Mouse (Mus musculus) hindbrain, embryonic 16.5 days (tissue): Measurements from ENCODE around the gene Tecpr2. TPM values are rescaled to one million over a fixed set of nuclear protein-coding genes. Genes with fewer than 3 reads are reported as not detected.

Experiments
- ATAC-seq: fragments of 200-750 bp; cut with Nextera tagmentation; 2 replicates; pipeline ENCODE4 v1.8.0; 2017; ENCODE audit warnings: moderate TSS enrichment, moderate library complexity
- H3K27ac ChIP-seq: fragments of 300-500 bp; sonication (generic); 2 replicates; pipeline ENCODE4 v1.5.1; 2014; ENCODE audit warnings: low read depth, mild to moderate bottlenecking, control low read depth, low read length, moderate library complexity
- H3K27me3 ChIP-seq: fragments of 300-500 bp; sonication (generic); replicated peaks from 2 replicates; pipeline ENCODE4 v1.6.1; 2014; ENCODE audit warnings: low read length; ENCODE audit not compliant: control insufficient read depth, insufficient read depth
- H3K36me3 ChIP-seq: fragments of 300-500 bp; sonication (generic); 2 replicates; pipeline ENCODE4 v1.6.1; 2014; ENCODE audit warnings: mild to moderate bottlenecking, low read length, moderate library complexity, mixed read lengths; ENCODE audit not compliant: control insufficient read depth, insufficient read depth
- H3K4me1 ChIP-seq: fragments of 300-500 bp; sonication (generic); 2 replicates; pipeline ENCODE4 v1.6.1; 2014; ENCODE audit warnings: low read depth, low read length; ENCODE audit not compliant: control insufficient read depth, insufficient read depth
- H3K4me2 ChIP-seq: fragments of 300-500 bp; sonication (generic); 2 replicates; pipeline ENCODE4 v1.6.1; 2014; ENCODE audit warnings: mild to moderate bottlenecking, low read length, control low read depth, moderate library complexity
- H3K4me3 ChIP-seq: fragments of 300-500 bp; sonication (generic); 2 replicates; pipeline ENCODE4 v1.5.1; 2014; ENCODE audit warnings: mild to moderate bottlenecking, low read length, control low read depth, moderate library complexity
- H3K9ac ChIP-seq: fragments of 300-500 bp; sonication (generic); 2 replicates; pipeline ENCODE4 v1.6.1; 2014; ENCODE audit warnings: low read depth, mild to moderate bottlenecking, control low read depth, low read length, moderate library complexity
- H3K9me3 ChIP-seq: fragments of 300-500 bp; sonication (generic); 2 replicates; pipeline ENCODE4 v1.6.1; 2014; ENCODE audit warnings: mild to moderate bottlenecking, low read length, moderate library complexity; ENCODE audit not compliant: control insufficient read depth
- WGBS: fragments of 180-500 bp; shearing (Covaris S2); extraction: QIAGEN DNeasy Blood & Tissue Kit; methylation state at CpG from one replicate; pipeline ENCODE4 v1.1.7; 2014; 5-methylcytosine and 5-hydroxymethylcytosine counted together
- polyA plus RNA-seq: library from polyadenylated mRNA; unstranded; fragments of >200 nt; fragmentation: Nextera tagmentation; extraction: Ambion mirVana; gene quantifications from 2 replicates; pipeline ENCODE4 v1.2.1, GENCODE M21; 2015

Gene Tecpr2
- polyA plus RNA-seq, 1 experiment from 2014 or later, result 5.3 TPM

GRCm38 (mm10) chr12:110951236-110951635 lies 62.2 kb downstream of the Tecpr2 start:
- Histone ChIP-seq H3K9me3 (no peaks in the 10 kb centered on the region), H3K4me2 (no peak overlapping the region), H3K27me3 (no peaks in the 10 kb centered on the region), H3K36me3 (peaks cover 19% of the 10 kb centered on the region), H3K4me1 (no peaks in the 10 kb centered on the region), H3K4me3 (no peak overlapping the region), H3K9ac (no peak overlapping the region), H3K27ac (no peak overlapping the region)
- WGBS, result 89% methylated on average over 7 of the region's 7 CpGs
- no peak for ATAC-seq

GRCm38 (mm10) chr12:110952628-110953385 lies 63.7 kb downstream of the Tecpr2 start:
- no peak overlapping the region for H3K9ac ChIP-seq
- H3K4me2 ChIP-seq, result no peak overlapping the region
- no peak overlapping the region for H3K4me3 ChIP-seq
- H3K36me3 ChIP-seq, result peaks cover 11% of the 10 kb centered on the region
- H3K27ac ChIP-seq, result no peak overlapping the region
- no peaks in the 10 kb centered on the region for H3K9me3 ChIP-seq
- 88% methylated on average over 6 of the region's 6 CpGs for WGBS
- no peaks in the 10 kb centered on the region for H3K27me3 ChIP-seq
- H3K4me1 ChIP-seq, result no peaks in the 10 kb centered on the region
- no peak for ATAC-seq

- WGBS, result 86% methylated on average over 3 of the region's 3 CpGs
- peaks cover 11% of the 10 kb centered on the region for H3K36me3 ChIP-seq
- no peak overlapping the region for H3K4me3 ChIP-seq
- no peak for ATAC-seq
- no peaks in the 10 kb centered on the region for H3K9me3 ChIP-seq
- H3K9ac ChIP-seq, result no peak overlapping the region
- H3K4me2 ChIP-seq, result no peak overlapping the region
- H3K4me1 ChIP-seq, result no peaks in the 10 kb centered on the region
- H3K27me3 ChIP-seq, result no peaks in the 10 kb centered on the region
- H3K27ac ChIP-seq, result no peak overlapping the region
These were observed 64.4 kb downstream of the Tecpr2 start for GRCm38 (mm10) chr12:110953443-110953842.

- WGBS, result 100% methylated on average over 2 of the region's 2 CpGs
- ATAC-seq, result no peak
- no peak overlapping the region for H3K4me3 ChIP-seq
- no peaks in the 10 kb centered on the region for H3K4me1 ChIP-seq
- no peak overlapping the region for H3K4me2 ChIP-seq
- H3K27me3 ChIP-seq, result no peaks in the 10 kb centered on the region
- H3K27ac ChIP-seq, result no peak overlapping the region
- no peak overlapping the region for H3K9ac ChIP-seq
- H3K9me3 ChIP-seq, result no peaks in the 10 kb centered on the region
- peaks cover 9% of the 10 kb centered on the region for H3K36me3 ChIP-seq
These were observed 64.8 kb downstream of the Tecpr2 start for GRCm38 (mm10) chr12:110953900-110954299.

- Histone ChIP-seq H3K9ac (no peak overlapping the region), H3K4me2 (no peak overlapping the region), H3K9me3 (no peaks in the 10 kb centered on the region), H3K27ac (no peak overlapping the region), H3K4me1 (no peaks in the 10 kb centered on the region), H3K27me3 (no peaks in the 10 kb centered on the region), H3K4me3 (no peak overlapping the region), H3K36me3 (peaks cover 8% of the 10 kb centered on the region)
- WGBS, result 92% methylated on average over 4 of the region's 4 CpGs
- no peak for ATAC-seq
These were observed 65.4 kb downstream of the Tecpr2 start for GRCm38 (mm10) chr12:110954351-110954991.

- H3K9me3 ChIP-seq, result no peaks in the 10 kb centered on the region
- H3K36me3 ChIP-seq, result peaks cover 2% of the 10 kb centered on the region; the same call in 1 of the 2 replicates
- H3K4me2 ChIP-seq, result no peak overlapping the region
- WGBS, result 72% methylated on average over 2 of the region's 2 CpGs
- no peak overlapping the region for H3K9ac ChIP-seq
- no peaks in the 10 kb centered on the region for H3K4me1 ChIP-seq
- H3K4me3 ChIP-seq, result no peak overlapping the region
- no peaks in the 10 kb centered on the region for H3K27me3 ChIP-seq
- no peak overlapping the region for H3K27ac ChIP-seq
- no peak for ATAC-seq
These were observed 72.9 kb downstream of the Tecpr2 start for GRCm38 (mm10) chr12:110961973-110962372.

GRCm38 (mm10) chr12:110965500-110965899 lies 76.4 kb downstream of the Tecpr2 start:
- H3K27me3 ChIP-seq, result no peaks in the 10 kb centered on the region
- H3K9ac ChIP-seq, result no peak overlapping the region
- H3K4me3 ChIP-seq, result no peak overlapping the region
- WGBS, result 81% methylated on average over 3 of the region's 3 CpGs
- peaks cover 25% of the 10 kb centered on the region for H3K36me3 ChIP-seq
- H3K4me2 ChIP-seq, result no peak overlapping the region
- no peak for ATAC-seq
- H3K27ac ChIP-seq, result no peak overlapping the region
- H3K4me1 ChIP-seq, result no peaks in the 10 kb centered on the region
- H3K9me3 ChIP-seq, result no peaks in the 10 kb centered on the region

- no peak overlapping the region for H3K4me3 ChIP-seq
- no peak for ATAC-seq
- no peaks in the 10 kb centered on the region for H3K27me3 ChIP-seq
- no peak overlapping the region for H3K27ac ChIP-seq
- no peak overlapping the region for H3K9ac ChIP-seq
- H3K4me1 ChIP-seq, result no peaks in the 10 kb centered on the region
- H3K9me3 ChIP-seq, result no peaks in the 10 kb centered on the region
- no peak overlapping the region for H3K4me2 ChIP-seq
- 81% methylated on average over 4 of the region's 4 CpGs for WGBS
- peaks cover 25% of the 10 kb centered on the region for H3K36me3 ChIP-seq
These were observed 77.0 kb downstream of the Tecpr2 start for GRCm38 (mm10) chr12:110966079-110966478.

- Histone ChIP-seq H3K4me1 (no peaks in the 10 kb centered on the region), H3K27me3 (no peaks in the 10 kb centered on the region), H3K27ac (no peak overlapping the region), H3K9ac (no peak overlapping the region), H3K36me3 (peaks cover 25% of the 10 kb centered on the region), H3K4me2 (no peak overlapping the region), H3K4me3 (no peak overlapping the region), H3K9me3 (no peaks in the 10 kb centered on the region)
- WGBS, result 85% methylated on average over 2 of the region's 2 CpGs
- ATAC-seq, result no peak
These were observed 78.1 kb downstream of the Tecpr2 start for GRCm38 (mm10) chr12:110967146-110967545.
